Mouse (Mus musculus) cerebellum, postnatal 14 days (tissue): ENCODE measurements around the gene Olfr548-ps1.

Source experiments
- DNase-seq, 2 experiments: peaks; one replicate each; pipeline ENCODE4 v3.0.0; 2021; ENCODE audit warnings: mixed read lengths in 2 of 2

The Olfr548-ps1 gene

DNA sequence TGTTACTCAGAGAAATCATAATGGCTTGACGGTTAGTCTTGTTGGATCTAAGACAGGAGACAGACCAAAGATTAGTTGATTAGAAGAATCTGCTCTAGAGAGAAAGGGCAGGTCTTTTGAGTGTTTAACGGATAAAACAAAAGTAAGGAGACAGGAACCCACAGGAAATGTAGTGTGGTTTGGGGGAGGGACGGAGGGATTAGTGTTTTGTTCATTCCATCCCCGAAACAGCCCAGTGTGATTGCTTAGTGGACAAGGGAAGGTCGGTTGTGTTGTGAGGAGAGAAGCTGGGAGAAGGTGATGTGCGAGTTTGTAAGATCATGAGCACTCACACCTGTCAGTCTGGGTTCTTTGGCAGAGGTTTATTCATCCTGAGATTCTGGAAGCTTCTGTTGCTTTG lies 35.3 kb downstream of the Olfr548-ps1 start:
- no peak for DNase-seq

DNA sequence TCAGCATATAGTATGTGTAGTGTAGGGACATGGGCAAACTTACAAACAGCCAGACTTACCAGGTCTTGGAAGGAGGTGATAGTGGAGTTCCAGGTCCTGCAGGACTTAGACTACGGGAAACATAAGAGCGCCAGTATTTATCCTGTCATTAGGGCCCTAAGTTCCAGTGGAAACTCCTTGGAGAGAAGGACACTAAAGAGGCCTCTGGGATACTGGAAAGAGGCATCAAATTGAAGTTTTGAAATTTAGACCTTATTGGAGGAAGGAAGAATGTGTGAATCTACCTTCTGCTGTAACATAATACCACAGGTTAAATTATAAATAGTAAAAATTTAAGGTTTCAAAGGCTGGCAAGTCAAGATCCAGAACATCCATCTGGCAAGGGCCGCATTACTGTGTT lies 51.1 kb downstream of the Olfr548-ps1 start, which contains the start of gene Olfr551:
Gene Olfr551, minus strand, starts transcription at position 101 of the 400 bp plus-strand sequence.
- no peak for DNase-seq
